Mouse (Mus musculus): ENCODE measurements around the gene Mosmo.

DNA sequence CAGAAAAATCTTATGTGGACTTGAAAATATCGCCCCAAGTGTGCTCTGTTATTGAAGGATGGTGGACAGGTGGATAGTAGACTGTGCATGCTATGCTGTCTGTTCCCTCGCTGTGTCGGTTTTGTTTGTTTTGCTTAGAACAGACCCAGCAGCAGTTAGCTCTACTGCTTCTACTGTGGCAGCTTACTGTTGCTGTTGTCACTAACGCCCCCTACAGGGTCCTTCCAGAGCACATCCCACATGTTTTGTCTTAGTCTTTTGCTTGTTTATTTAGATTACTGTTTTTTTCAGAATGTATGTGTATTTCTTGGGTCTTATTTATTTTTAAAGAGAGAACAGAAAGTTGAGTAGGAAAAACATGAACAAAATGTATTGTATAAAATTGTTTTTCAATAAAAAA is 34.2 kb upstream of the Mosmo start:
- TF ChIP-seq KAT2A (IDR thresholded peaks at IDR 0.05; ENCODE audit: insufficient replicate concordance, low read length) (no peak), POLR2A (IDR thresholded peaks at IDR 0.05; ENCODE audit: low read depth, low read length) (no peak), MAX (IDR thresholded peaks at IDR 0.05; ENCODE audit: low read length) (no peak), CTCF (conservative IDR thresholded peaks at IDR 0.05 in 1 of 2, IDR thresholded peaks at IDR 0.05 in 1 of 2; ENCODE audit: low read depth in 2 of 2, low read length in 2 of 2) (peak in 1 of 2 experiments; percentile 35; a peak in 2 of 4 replicates), USF1 (IDR thresholded peaks at IDR 0.05; ENCODE audit: low read depth, low read length) (no peak), E2F4 (IDR thresholded peaks at IDR 0.05; ENCODE audit: insufficient replicate concordance, low read depth, low read length) (no peak)

Data from CH12.LX (cell line).